Mouse (Mus musculus) forebrain, embryonic 14.5 days (tissue): ENCODE measurements around the gene Etv6. TPM values are rescaled to one million over a fixed set of nuclear protein-coding genes. Genes with fewer than 3 reads are reported as not detected.

ENCODE experiments used
- ATAC-seq: fragments of 200-750 bp; cut with Nextera tagmentation; 2 replicates; pipeline ENCODE4 v1.8.0; 2017; ENCODE audit warnings: mild to moderate bottlenecking, moderate library complexity
- DNase-seq: peaks from one replicate; pipeline ENCODE4 v3.0.0-alpha.2; 2015; ENCODE audit warnings: low spot score
- H3K27ac ChIP-seq: fragments of 300-500 bp; sonication (generic); 2 replicates; pipeline ENCODE4 v1.5.1; 2014; ENCODE audit warnings: low read depth, mild to moderate bottlenecking, control low read depth, low read length, moderate library complexity
- H3K27me3 ChIP-seq: fragments of 300-500 bp; sonication (generic); replicated peaks from 2 replicates; pipeline ENCODE4 v1.6.1; 2014; ENCODE audit warnings: low read length, control low read depth, mixed read lengths; ENCODE audit not compliant: control insufficient read depth, insufficient read depth
- H3K36me3 ChIP-seq: fragments of 300-500 bp; sonication (generic); 2 replicates; pipeline ENCODE4 v1.6.1; 2014; ENCODE audit warnings: low read length, control low read depth; ENCODE audit not compliant: control insufficient read depth, insufficient read depth
- H3K4me1 ChIP-seq: fragments of 300-500 bp; sonication (generic); 2 replicates; pipeline ENCODE4 v1.6.1; 2014; ENCODE audit warnings: antibody characterized with exemption, low read length, control low read depth; ENCODE audit not compliant: control insufficient read depth, insufficient read depth
- H3K4me2 ChIP-seq: fragments of 300-500 bp; sonication (generic); 2 replicates; pipeline ENCODE4 v1.6.1; 2014; ENCODE audit warnings: mild to moderate bottlenecking, control low read depth, low read length
- H3K4me3 ChIP-seq: fragments of 300-500 bp; sonication (generic); 2 replicates; pipeline ENCODE4 v1.5.1; 2014; ENCODE audit warnings: low read depth, low read length, control low read depth
- H3K9ac ChIP-seq: fragments of 300-500 bp; sonication (generic); 2 replicates; pipeline ENCODE4 v1.6.1; 2014; ENCODE audit warnings: mild to moderate bottlenecking, low read length, control low read depth, moderate library complexity
- H3K9me3 ChIP-seq: fragments of 300-500 bp; sonication (generic); replicated peaks from 2 replicates; pipeline ENCODE4 v1.6.1; 2016; ENCODE audit warnings: low read length, control low read depth, mixed read lengths; ENCODE audit not compliant: control insufficient read depth
- whole genome bisulfite sequencing: fragments of 180-500 bp; shearing (Covaris S2); extraction: QIAGEN DNeasy Blood & Tissue Kit; methylation state at CpG from one replicate; pipeline ENCODE4 v1.1.7; 2014; 5-methylcytosine and 5-hydroxymethylcytosine counted together
- polyA plus RNA-seq: library from polyadenylated mRNA; unstranded; fragments of >200 nt; fragmentation: Nextera tagmentation; extraction: Ambion mirVana; gene quantifications from 2 replicates; pipeline ENCODE4 v1.2.1, GENCODE M21; 2014

Gene Etv6
- polyA plus RNA-seq, 1 experiment from 2014 or later: 6.1 TPM

DNA sequence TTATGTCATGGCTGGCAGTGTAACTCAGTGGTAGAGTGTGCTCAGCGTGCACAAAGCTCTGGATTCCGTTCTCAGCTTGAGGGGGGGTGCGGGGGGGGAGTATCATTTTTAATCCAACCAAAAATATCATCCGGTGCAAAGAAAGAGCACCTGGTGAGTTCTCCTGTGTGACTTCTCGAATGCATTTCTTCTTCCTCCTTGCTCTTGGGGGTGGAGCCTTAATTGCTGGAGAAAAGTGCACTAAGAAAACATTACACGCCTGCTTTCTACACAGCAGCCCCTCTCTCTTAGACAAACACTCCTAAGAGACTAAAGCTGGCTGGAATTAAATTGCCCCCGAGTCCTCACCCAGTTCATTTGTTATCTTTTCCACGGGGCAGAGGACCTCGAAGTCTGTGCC is 139.6 kb downstream of the Etv6 start:
- DNase-seq (no peak), ATAC-seq (no peak)
- no peak overlapping the region for H3K27ac ChIP-seq
- 69% methylated on average over 9 of the region's 9 CpGs for WGBS
- peaks cover 6% of the 10 kb centered on the region; the same call in 1 of the 2 replicates for H3K4me1 ChIP-seq
- no peak overlapping the region for H3K4me2 ChIP-seq
- no peaks in the 10 kb centered on the region for H3K36me3 ChIP-seq
- no peaks in the 10 kb centered on the region for H3K27me3 ChIP-seq
- H3K4me3 ChIP-seq: no peak overlapping the region
- H3K9ac ChIP-seq: no peak overlapping the region
- no peaks in the 10 kb centered on the region for H3K9me3 ChIP-seq

GRCm38 (mm10) chr6:134177196-134177595 is 141.7 kb downstream of the Etv6 start:
- no peak overlapping the region for H3K4me3 ChIP-seq
- H3K27me3 ChIP-seq: no peaks in the 10 kb centered on the region
- H3K9me3 ChIP-seq: no peaks in the 10 kb centered on the region
- H3K9ac ChIP-seq: no peak overlapping the region
- H3K4me1 ChIP-seq: no peaks in the 10 kb centered on the region
- H3K36me3 ChIP-seq: no peaks in the 10 kb centered on the region
- H3K27ac ChIP-seq: no peak overlapping the region
- ATAC-seq (no peak), DNase-seq (no peak)
- 88% methylated on average over 5 of the region's 5 CpGs for WGBS
- no peak overlapping the region for H3K4me2 ChIP-seq

DNA sequence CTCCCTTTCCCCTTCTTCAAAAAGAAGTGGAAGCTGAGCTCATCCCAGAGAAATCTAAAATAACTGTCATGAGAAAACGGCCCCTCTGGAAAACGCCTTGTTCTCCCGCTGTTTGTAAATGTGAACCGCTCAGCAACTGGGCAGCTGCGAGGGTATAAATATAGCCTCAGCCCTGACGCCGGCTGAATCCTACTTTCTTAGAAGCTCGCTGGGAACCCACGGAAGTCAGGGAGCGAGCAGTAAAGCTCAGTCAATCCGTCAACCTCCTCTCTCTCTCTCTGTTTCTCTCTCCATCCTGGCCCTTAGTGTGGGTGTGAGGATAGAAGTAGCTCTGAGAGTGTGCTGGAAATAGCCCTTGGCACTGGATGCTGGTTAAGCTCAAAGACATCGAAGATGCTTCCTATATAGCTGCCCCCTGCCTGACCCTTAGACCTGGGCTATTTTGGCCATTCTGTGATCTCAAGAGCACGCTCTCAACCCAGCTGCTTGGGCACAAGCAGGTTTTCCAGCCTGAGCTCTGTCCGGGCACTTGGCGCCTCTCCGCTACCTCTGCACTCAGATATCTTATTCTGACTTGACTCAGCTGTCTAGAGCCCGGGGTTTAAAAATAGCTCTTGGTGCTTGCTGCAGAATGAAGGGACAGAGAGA is 146.9 kb downstream of the Etv6 start:
- Histone ChIP-seq H3K9ac (no peak overlapping the region), H3K27me3 (no peaks in the 10 kb centered on the region), H3K9me3 (no peaks in the 10 kb centered on the region), H3K36me3 (no peaks in the 10 kb centered on the region), H3K4me2 (no peak overlapping the region), H3K27ac (no peak overlapping the region), H3K4me3 (no peak overlapping the region), H3K4me1 (no peaks in the 10 kb centered on the region)
- WGBS: 90% methylated on average over 17 of the region's 17 CpGs
- no peak for ATAC-seq
- DNase-seq: no peak

DNA sequence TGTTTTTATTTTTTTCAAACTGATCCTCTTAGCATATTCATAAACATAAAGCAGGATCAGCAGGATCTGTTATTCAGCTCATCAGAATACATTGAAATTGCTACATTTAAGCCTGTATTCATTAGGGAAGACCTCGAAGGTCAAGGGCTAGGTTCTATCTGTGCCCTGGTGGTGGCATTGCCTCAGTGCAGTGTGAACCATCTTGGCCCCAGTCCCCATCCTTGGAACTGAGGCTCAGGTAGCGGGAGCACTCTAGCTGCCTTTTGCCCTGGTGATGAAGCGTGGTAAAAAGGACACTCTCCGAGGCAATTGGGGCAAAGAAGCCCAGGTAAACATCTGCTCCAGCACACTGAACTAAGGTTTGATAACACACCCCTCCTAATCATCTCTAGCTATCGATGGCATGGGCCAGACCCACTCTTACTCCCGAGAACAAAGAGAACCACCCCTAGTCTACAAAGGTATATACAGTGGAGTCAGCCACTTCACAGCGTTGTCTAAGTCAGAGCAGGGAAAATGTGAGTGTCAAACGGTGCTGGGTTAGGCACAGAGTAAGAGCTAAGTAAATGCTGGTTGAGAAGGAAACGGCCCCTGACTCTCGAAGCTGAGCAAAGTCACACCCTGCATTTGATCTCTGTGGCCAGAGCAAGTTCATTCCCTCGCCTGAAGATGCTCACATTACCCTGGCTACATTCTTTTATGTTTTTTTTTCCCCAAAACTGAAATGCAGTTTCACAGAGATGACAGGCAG is 148.3 kb downstream of the Etv6 start:
- Histone ChIP-seq H3K27me3 (no peaks in the 10 kb centered on the region), H3K27ac (no peak overlapping the region), H3K4me1 (peaks cover 2% of the 10 kb centered on the region; the same call in 1 of the 2 replicates), H3K36me3 (no peaks in the 10 kb centered on the region), H3K4me2 (no peak overlapping the region), H3K9ac (no peak overlapping the region), H3K4me3 (no peak overlapping the region), H3K9me3 (no peaks in the 10 kb centered on the region)
- DNase-seq (no peak), ATAC-seq (no peak)
- 90% methylated on average over 11 of the region's 11 CpGs for WGBS

DNA sequence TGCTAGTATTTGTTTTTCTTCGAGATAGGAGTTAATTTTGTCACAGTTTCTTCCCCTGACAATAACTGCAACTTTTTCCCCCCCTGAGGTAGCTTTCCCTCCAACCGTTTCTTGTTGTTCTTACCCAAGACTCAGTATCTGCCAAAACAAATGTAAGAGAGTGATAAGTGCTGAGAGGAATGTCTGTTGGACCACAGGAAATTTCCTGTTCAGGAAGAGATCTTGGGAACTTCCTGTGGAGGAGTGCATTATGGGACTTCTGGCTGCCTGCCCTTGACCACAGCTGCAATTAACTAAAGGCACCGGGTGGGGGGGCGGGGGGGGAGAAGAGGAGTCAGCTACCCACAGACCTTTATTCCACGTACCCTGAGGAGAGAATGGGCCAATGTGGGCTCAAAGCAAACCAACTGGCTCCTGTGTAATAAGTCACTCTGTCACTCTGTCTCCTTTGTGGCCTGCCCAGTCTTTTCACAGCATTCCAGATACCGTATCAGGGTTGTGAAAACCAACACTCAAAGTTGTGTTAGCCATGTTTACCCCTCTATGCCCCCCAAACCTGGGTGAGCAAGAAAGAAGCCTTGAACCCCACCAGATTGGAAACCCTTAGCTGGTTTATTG is 150.9 kb downstream of the Etv6 start:
- Histone ChIP-seq H3K27ac (no peak overlapping the region), H3K4me2 (no peak overlapping the region), H3K4me3 (no peak overlapping the region), H3K36me3 (no peaks in the 10 kb centered on the region), H3K9ac (no peak overlapping the region), H3K9me3 (no peaks in the 10 kb centered on the region), H3K4me1 (peaks cover 20% of the 10 kb centered on the region), H3K27me3 (no peaks in the 10 kb centered on the region)
- ATAC-seq (no peak), DNase-seq (no peak)
- WGBS: 76% methylated on average over 6 of the region's 6 CpGs

DNA sequence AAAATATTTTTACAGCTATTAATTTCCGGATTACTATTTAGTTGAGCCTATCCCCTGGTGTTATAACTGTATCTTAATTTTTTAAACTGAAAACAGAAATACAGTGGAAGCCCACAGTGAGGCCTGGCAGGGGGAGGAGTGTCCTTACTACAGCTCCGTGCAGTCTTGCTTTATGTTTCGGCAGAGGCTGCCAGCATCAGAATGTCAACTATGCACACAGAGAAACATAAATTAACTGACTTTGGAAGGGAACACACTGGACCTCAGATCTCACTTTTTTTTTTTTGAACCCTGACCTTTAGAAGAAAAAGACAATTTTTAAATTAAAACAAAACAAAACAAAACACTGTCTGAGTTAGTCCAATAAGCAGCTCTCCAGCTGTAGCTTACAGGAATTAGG is 153.2 kb downstream of the Etv6 start:
- Histone ChIP-seq H3K9ac (no peak overlapping the region), H3K36me3 (no peaks in the 10 kb centered on the region), H3K4me1 (peaks cover 24% of the 10 kb centered on the region), H3K27me3 (no peaks in the 10 kb centered on the region), H3K27ac (no peak overlapping the region), H3K9me3 (no peaks in the 10 kb centered on the region), H3K4me2 (no peak overlapping the region), H3K4me3 (no peak overlapping the region)
- WGBS: 44% methylated on average over 3 of the region's 3 CpGs
- no peak for DNase-seq
- ATAC-seq: peak; percentile 29; the same call in 1 of the 2 replicates

- Histone ChIP-seq H3K4me1 (peaks cover 24% of the 10 kb centered on the region), H3K27me3 (no peaks in the 10 kb centered on the region), H3K4me3 (no peak overlapping the region), H3K9ac (no peak overlapping the region), H3K36me3 (no peaks in the 10 kb centered on the region), H3K9me3 (no peaks in the 10 kb centered on the region), H3K4me2 (no peak overlapping the region), H3K27ac (peak overlapping the region; percentile 27; the same call in 1 of the 2 replicates)
- WGBS: 44% methylated on average over 5 of the region's 5 CpGs
- no peak for DNase-seq
- peak; percentile 14; the same call in 1 of the 2 replicates for ATAC-seq
Measured at GRCm38 (mm10) chr6:134189174-134189573, 153.7 kb downstream of the Etv6 start.

DNA sequence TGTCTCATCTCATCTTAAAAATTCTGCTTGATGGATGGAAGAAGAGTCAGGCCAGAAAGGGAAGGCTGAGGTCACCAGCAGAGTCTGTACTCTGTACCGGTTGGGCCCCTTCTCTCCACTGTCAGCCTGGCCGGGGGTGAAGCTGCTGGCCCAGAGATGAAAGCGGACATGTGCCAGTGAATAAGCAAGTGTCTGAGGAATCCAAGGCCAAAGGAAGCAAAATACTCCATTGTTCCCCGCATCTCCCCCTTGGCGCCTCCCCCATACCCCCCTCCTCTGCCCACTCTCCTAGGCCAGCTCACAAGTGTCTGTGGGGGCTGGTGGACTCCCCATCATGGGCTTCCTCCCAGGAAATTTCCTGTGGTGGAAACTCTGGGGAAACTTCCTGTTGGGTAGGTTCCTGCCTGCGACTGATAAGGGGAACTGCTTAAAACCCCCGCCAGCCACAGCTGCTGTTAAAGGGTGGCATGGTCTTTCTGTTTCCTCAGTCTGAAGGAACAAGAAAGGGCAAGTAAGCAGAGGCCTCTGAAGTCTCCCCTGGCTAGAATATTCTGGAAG is 154.2 kb downstream of the Etv6 start:
- Histone ChIP-seq H3K4me2 (no peak overlapping the region), H3K4me3 (no peak overlapping the region), H3K9ac (no peak overlapping the region), H3K9me3 (no peaks in the 10 kb centered on the region), H3K27ac (peak overlapping the region; percentile 27; the same call in 1 of the 2 replicates), H3K27me3 (no peaks in the 10 kb centered on the region), H3K36me3 (no peaks in the 10 kb centered on the region), H3K4me1 (peaks cover 24% of the 10 kb centered on the region)
- ATAC-seq (peak; percentile 50; the same call in 1 of the 2 replicates), DNase-seq (peak; percentile 39)
- WGBS: 25% methylated on average over 7 of the region's 7 CpGs
